Mouse (Mus musculus) lung, postnatal 0 days (tissue): Measurements from ENCODE around the gene St6galnac3.

Experiments used
- CTCF ChIP-seq: IDR thresholded peaks from 2 replicates; pipeline ENCODE4 v1.5.1; 2016; ENCODE audit warnings: antibody characterized with exemption, mild to moderate bottlenecking
- EP300 ChIP-seq: IDR thresholded peaks from 2 replicates; pipeline ENCODE4 v1.6.1; 2016; ENCODE audit warnings: antibody characterized with exemption, mild to moderate bottlenecking, control low read depth

DNA sequence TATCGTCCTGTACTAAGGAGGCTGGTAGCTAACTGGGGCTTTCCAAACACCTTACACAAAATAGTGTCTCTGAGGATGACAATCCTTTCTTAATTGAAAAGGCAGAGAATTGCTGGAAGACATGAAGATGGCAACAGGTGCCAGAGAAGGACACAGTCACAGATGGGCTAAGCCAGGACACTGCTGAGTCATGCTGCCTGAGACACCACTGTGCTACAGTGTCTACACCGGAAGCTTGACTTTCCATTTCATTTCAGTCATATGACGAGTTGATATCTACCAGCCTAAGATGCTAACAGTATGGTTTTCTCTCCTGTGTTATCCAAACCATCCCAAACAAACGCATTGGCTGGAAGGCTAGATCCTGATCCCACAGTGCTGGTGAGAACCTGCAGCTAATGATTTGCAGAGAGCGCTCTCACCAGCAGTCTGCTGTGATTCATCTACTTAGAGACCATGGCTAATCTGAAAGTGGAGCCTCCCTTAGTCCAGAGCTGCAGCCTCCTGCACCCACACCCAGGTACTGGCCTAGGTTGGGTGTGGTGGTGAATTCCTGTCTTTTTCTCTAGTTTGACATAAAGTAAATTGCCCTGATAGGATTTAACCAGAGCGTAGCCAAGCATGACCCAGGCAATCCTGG is 433.4 kb downstream of the St6galnac3 start:
- TF ChIP-seq CTCF, result no peak
- TF ChIP-seq EP300, result no peak
